Mouse (Mus musculus): ENCODE data around the gene Paqr7. TPM values are rescaled to one million over a fixed set of nuclear protein-coding genes. Genes with fewer than 3 reads are reported as not detected.

Gene Paqr7
- total and polyA plus RNA-seq, 3 experiments: 9.2 to 14.8 (median 10.3) TPM

- ATAC-seq (ENCODE audit: extremely low read depth, insufficient number of reproducible peaks, low FRiP score, poor library complexity, severe bottlenecking): no peak
- Histone ChIP-seq H3K4me3 (ENCODE audit: low read depth, low read length) (peak overlapping the region; percentile 94), H3K9me3 (replicated peaks) (no peaks in the 10 kb centered on the region), H3K27me3 (ENCODE audit: insufficient read depth, low read length) (peaks cover 16% of the 10 kb centered on the region), H3K36me3 (replicated peaks) (peaks cover 35% of the 10 kb centered on the region), H3K4me1 (ENCODE audit: insufficient read depth, low read depth, low read length) (peaks cover 34% of the 10 kb centered on the region)
- DNase-seq (ENCODE audit: low spot score): peak; percentile 66
- TF ChIP-seq GATA2 (IDR thresholded peaks at IDR 0.05; ENCODE audit: borderline replicate concordance, low read depth, low read length) (no peak), POLR2AphosphoS5 (IDR thresholded peaks at IDR 0.05; ENCODE audit: insufficient replicate concordance, low read depth, low read length) (no peak), TAL1 (conservative IDR thresholded peaks at IDR 0.05; ENCODE audit: low read depth, low read length) (no peak), CTCF (IDR thresholded peaks at IDR 0.05; ENCODE audit: low read depth, low read length) (no peak), GATA1 (IDR thresholded peaks at IDR 0.05; ENCODE audit: borderline replicate concordance, low read length) (no peak)
Measured at GRCm38 (mm10) chr4:134534124-134534886, 37.8 kb downstream of the Paqr7 start.

GRCm38 (mm10) chr4:134534932-134535786 is 38.7 kb downstream of the Paqr7 start, which contains the start of gene Mtfr1l:
Gene Mtfr1l, minus strand, starts transcription at chr4:134535387.
- no peaks in the 10 kb centered on the region for H3K9me3 ChIP-seq (replicated peaks)
- H3K4me1 ChIP-seq (ENCODE audit: insufficient read depth, low read depth, low read length): peaks cover 34% of the 10 kb centered on the region
- H3K36me3 ChIP-seq (replicated peaks): peaks cover 26% of the 10 kb centered on the region
- no peak for TF ChIP-seq POLR2AphosphoS5 (IDR thresholded peaks at IDR 0.05; ENCODE audit: insufficient replicate concordance, low read depth, low read length)
- TF ChIP-seq GATA1 (IDR thresholded peaks at IDR 0.05; ENCODE audit: borderline replicate concordance, low read length): no peak
- no peak for TF ChIP-seq CTCF (IDR thresholded peaks at IDR 0.05; ENCODE audit: low read depth, low read length)
- TF ChIP-seq TAL1 (conservative IDR thresholded peaks at IDR 0.05; ENCODE audit: low read depth, low read length): no peak
- TF ChIP-seq GATA2 (IDR thresholded peaks at IDR 0.05; ENCODE audit: borderline replicate concordance, low read depth, low read length): no peak
- peak; percentile 93 for ATAC-seq (ENCODE audit: extremely low read depth, insufficient number of reproducible peaks, low FRiP score, poor library complexity, severe bottlenecking)
- peak; percentile 90 for DNase-seq (ENCODE audit: low spot score)
- H3K27me3 ChIP-seq (ENCODE audit: insufficient read depth, low read length): peaks cover 24% of the 10 kb centered on the region
- H3K4me3 ChIP-seq (ENCODE audit: low read depth, low read length): peak within 1 kb of the TSS; percentile 94

DNA sequence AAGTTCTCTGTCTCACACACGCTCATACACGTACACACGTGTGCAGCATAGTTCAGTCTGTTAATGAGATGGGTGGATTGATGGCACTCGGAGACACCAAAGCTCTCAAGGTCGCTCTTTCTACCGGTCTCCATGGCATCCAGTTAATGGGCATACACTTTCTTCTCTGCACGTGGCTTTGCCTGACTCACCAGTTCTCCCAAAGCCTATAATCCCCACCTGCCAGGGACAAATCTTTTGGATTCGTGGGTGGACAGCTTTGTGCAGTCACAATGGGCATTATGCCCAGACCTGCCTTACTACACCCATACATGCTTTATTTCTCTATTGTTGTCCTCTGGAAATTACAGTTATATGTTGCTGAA is 39.3 kb downstream of the Paqr7 start:
- H3K27me3 ChIP-seq (ENCODE audit: insufficient read depth, low read length): peaks cover 29% of the 10 kb centered on the region
- H3K4me3 ChIP-seq (ENCODE audit: low read depth, low read length): peak overlapping the region; percentile 94
- no peaks in the 10 kb centered on the region for H3K9me3 ChIP-seq (replicated peaks)
- DNase-seq (ENCODE audit: low spot score): no peak
- no peak for ATAC-seq (ENCODE audit: extremely low read depth, insufficient number of reproducible peaks, low FRiP score, poor library complexity, severe bottlenecking)
- peaks cover 20% of the 10 kb centered on the region for H3K36me3 ChIP-seq (replicated peaks)
- TF ChIP-seq POLR2AphosphoS5 (IDR thresholded peaks at IDR 0.05; ENCODE audit: insufficient replicate concordance, low read depth, low read length) (no peak), TAL1 (conservative IDR thresholded peaks at IDR 0.05; ENCODE audit: low read depth, low read length) (no peak), GATA1 (IDR thresholded peaks at IDR 0.05; ENCODE audit: borderline replicate concordance, low read length) (no peak), CTCF (IDR thresholded peaks at IDR 0.05; ENCODE audit: low read depth, low read length) (no peak), GATA2 (IDR thresholded peaks at IDR 0.05; ENCODE audit: borderline replicate concordance, low read depth, low read length) (no peak)
- peaks cover 37% of the 10 kb centered on the region for H3K4me1 ChIP-seq (ENCODE audit: insufficient read depth, low read depth, low read length)

GRCm38 (mm10) chr4:134538997-134539580 is 42.6 kb downstream of the Paqr7 start:
- Histone ChIP-seq H3K27me3 (ENCODE audit: insufficient read depth, low read length) (peaks cover 40% of the 10 kb centered on the region), H3K4me1 (ENCODE audit: insufficient read depth, low read depth, low read length) (peaks cover 19% of the 10 kb centered on the region), H3K36me3 (replicated peaks) (no peaks in the 10 kb centered on the region), H3K4me3 (ENCODE audit: low read depth, low read length) (no peak overlapping the region), H3K9me3 (replicated peaks) (no peaks in the 10 kb centered on the region)
- TF ChIP-seq TAL1 (conservative IDR thresholded peaks at IDR 0.05; ENCODE audit: low read depth, low read length) (no peak), GATA1 (IDR thresholded peaks at IDR 0.05; ENCODE audit: borderline replicate concordance, low read length) (no peak), POLR2AphosphoS5 (IDR thresholded peaks at IDR 0.05; ENCODE audit: insufficient replicate concordance, low read depth, low read length) (no peak), GATA2 (IDR thresholded peaks at IDR 0.05; ENCODE audit: borderline replicate concordance, low read depth, low read length) (no peak), CTCF (IDR thresholded peaks at IDR 0.05; ENCODE audit: low read depth, low read length) (no peak)
- DNase-seq (ENCODE audit: low spot score): no peak
- ATAC-seq (ENCODE audit: extremely low read depth, insufficient number of reproducible peaks, low FRiP score, poor library complexity, severe bottlenecking): no peak

DNA sequence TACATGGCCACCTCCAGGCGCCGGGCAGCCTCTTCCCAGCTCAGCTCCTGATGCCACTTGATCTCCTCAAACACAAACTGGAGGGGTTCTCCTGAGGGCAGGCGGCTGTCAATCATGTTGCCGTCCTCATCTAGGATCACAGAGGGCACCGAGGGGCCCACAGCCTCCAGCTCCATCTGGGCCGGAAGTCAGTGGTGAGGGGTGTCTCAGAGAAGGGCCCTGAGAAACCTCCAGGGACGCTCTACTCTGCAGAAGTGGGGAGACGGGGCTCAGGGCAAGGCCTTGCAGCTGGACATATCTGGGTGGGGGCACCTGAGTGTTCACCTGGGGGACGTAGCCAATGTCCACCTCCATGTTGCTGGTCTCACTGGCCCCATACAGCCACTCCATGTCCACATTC is 46.2 kb downstream of the Paqr7 start:
- H3K4me1 ChIP-seq (ENCODE audit: insufficient read depth, low read depth, low read length): peaks cover 9% of the 10 kb centered on the region
- no peak for TF ChIP-seq GATA2 (IDR thresholded peaks at IDR 0.05; ENCODE audit: borderline replicate concordance, low read depth, low read length)
- no peak for TF ChIP-seq TAL1 (conservative IDR thresholded peaks at IDR 0.05; ENCODE audit: low read depth, low read length)
- no peak for TF ChIP-seq GATA1 (IDR thresholded peaks at IDR 0.05; ENCODE audit: borderline replicate concordance, low read length)
- TF ChIP-seq CTCF (IDR thresholded peaks at IDR 0.05; ENCODE audit: low read depth, low read length): no peak
- no peak for TF ChIP-seq POLR2AphosphoS5 (IDR thresholded peaks at IDR 0.05; ENCODE audit: insufficient replicate concordance, low read depth, low read length)
- ATAC-seq (ENCODE audit: extremely low read depth, insufficient number of reproducible peaks, low FRiP score, poor library complexity, severe bottlenecking) (no peak), DNase-seq (ENCODE audit: low spot score) (no peak)
- H3K36me3 ChIP-seq (replicated peaks): no peaks in the 10 kb centered on the region
- no peaks in the 10 kb centered on the region for H3K9me3 ChIP-seq (replicated peaks)
- H3K4me3 ChIP-seq (ENCODE audit: low read depth, low read length): no peak overlapping the region
- peaks cover 66% of the 10 kb centered on the region for H3K27me3 ChIP-seq (ENCODE audit: insufficient read depth, low read length)

Data from G1E (cell line).